In genomic region chr5:113487879-113488278, GRCm38 (mm10) we compare ENCODE assay signal across 20 mouse cellular contexts. TPM values are rescaled to one million over a fixed set of nuclear protein-coding genes. Genes with fewer than 3 reads are reported as not detected.
"Had no signal": no experiment of that assay in that cellular context is flagged by ENCODE, and none has a peak within 500 bp of the region (broad histone marks: within the 10 kb centered on the region; RNA-seq: fewer than 3 reads in every experiment).

No protein-coding gene starts in this region.

- ATAC-seq: liver, postnatal 0 days; midbrain, embryonic 15.5 days had no signal

- H3K36me3 ChIP-seq: limb, embryonic 12.5 days; limb, embryonic 15.5 days; midbrain, embryonic 12.5 days; midbrain, embryonic 15.5 days; neural tube, embryonic 12.5 days; neural tube, embryonic 15.5 days had no signal

- DNase-seq: kidney, adult 9 months; kidney, postnatal 14 days; kidney, postnatal 4 days; left cerebral cortex, postnatal 4 days; liver, postnatal 0 days; lung, postnatal 14 days; right cerebral cortex, adult 18-20 months; right cerebral cortex, postnatal 14 days; right cerebral cortex, postnatal 4 days; thymus, adult 18-20 months; thymus, postnatal 36 days had no signal

- H3K4me2 ChIP-seq: limb, embryonic 12.5 days; limb, embryonic 15.5 days; liver, embryonic 11.5 days; midbrain, embryonic 12.5 days; midbrain, embryonic 15.5 days; neural tube, embryonic 12.5 days; neural tube, embryonic 15.5 days had no signal

- H3K9ac ChIP-seq: limb, embryonic 12.5 days; limb, embryonic 15.5 days; liver, embryonic 14.5 days; liver, postnatal 0 days; midbrain, embryonic 12.5 days; midbrain, embryonic 15.5 days; neural tube, embryonic 12.5 days; neural tube, embryonic 15.5 days had no signal

- H3K27ac ChIP-seq: limb, embryonic 12.5 days; limb, embryonic 15.5 days; liver, embryonic 14.5 days; macrophage; midbrain, embryonic 12.5 days; midbrain, embryonic 15.5 days; neural tube, embryonic 12.5 days; neural tube, embryonic 15.5 days had no signal

- H3K27me3 ChIP-seq: midbrain, embryonic 15.5 days; neural tube, embryonic 15.5 days had no signal

- H3K9me3 ChIP-seq: limb, embryonic 12.5 days; limb, embryonic 15.5 days; midbrain, embryonic 12.5 days; midbrain, embryonic 15.5 days; neural tube, embryonic 12.5 days; neural tube, embryonic 15.5 days had no signal

- H3K4me3 ChIP-seq: limb, embryonic 12.5 days; limb, embryonic 15.5 days; midbrain, embryonic 12.5 days; midbrain, embryonic 15.5 days; neural tube, embryonic 12.5 days; neural tube, embryonic 15.5 days had no signal

RNA-seq across cellular contexts. Expression of gene Wscd2, which starts 2.3 kb away (rescaled TPM):
- polyA plus RNA-seq: liver, postnatal 0 days; macrophage had no signal
